Mouse (Mus musculus) gastrocnemius, postnatal 14 days (tissue): ENCODE measurements around the gene Pphln1. TPM values are rescaled to one million over a fixed set of nuclear protein-coding genes. Genes with fewer than 3 reads are reported as not detected.

ENCODE experiments used
- DNase-seq: peaks from one replicate; pipeline ENCODE4 v3.0.0; 2021; ENCODE audit warnings: mixed read lengths
- intact Hi-C: fragments of 180-260 bp; cut with DNase I; formaldehyde crosslinking; loops from one replicate; pipeline ENCODE4 v1.15.1; 2025; ENCODE audit warnings: low total_unique reads
- total RNA-seq, 2 experiments: library from RNA; stranded (reverse); gene quantifications; 2 replicates each; pipeline ENCODE4 v1.2.3; 2021

Gene Pphln1
- total RNA-seq, 2 experiments from 2014 or later = 16.3 to 16.5 TPM

DNA sequence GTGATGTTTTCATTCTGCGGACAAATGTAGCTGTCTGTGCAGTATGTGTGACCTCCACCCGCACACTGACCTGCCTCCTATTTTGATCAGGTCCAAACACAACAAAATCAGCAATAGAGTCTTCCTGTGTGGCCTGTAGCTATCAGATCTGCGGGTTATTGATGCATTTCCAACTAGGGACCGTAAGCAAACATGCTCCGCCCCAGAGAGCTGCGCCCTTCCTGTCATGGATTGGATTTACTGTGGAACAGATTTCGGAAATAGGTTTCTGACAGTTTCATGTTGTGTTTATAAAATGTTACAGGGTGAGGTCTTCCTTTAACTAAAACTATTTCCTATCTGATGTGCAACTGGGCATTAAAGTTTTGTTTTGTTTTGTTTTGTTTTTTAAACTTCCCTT is 87.9 kb downstream of the Pphln1 start:
- intact Hi-C loops = no loop called here

DNA sequence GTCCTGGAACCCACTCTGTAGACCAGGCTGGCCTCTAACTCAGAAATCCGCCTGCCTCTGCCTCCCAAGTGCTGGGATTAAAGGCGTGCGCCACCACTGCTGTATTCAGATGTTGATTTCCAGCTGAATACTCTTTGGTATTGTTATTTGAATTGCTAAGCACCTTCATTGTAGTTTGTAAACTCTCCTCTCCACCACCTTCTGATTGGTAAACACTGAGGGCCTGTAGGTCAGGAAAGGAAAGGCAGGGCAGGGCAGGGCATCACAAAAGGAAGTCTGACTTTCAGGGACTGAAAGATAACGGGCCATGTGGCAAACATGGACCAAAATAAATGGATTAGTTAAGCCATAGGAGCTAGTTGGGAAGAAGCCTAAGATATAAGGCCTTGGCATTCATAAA is 91.4 kb downstream of the Pphln1 start:
- no peak for DNase-seq
- intact Hi-C loops = no loop called here

More for the DNA sequence above, 87.9 kb downstream of the Pphln1 start:
- no peak for DNase-seq

GRCm38 (mm10) chr15:93494700-93495099 is 96.5 kb downstream of the Pphln1 start:
- intact Hi-C loops = no loop called here
- DNase-seq = no peak

- no peak for DNase-seq
- intact Hi-C loops = no loop called here
Observed at GRCm38 (mm10) chr15:93499866-93500265, 101.7 kb downstream of the Pphln1 start.

DNA sequence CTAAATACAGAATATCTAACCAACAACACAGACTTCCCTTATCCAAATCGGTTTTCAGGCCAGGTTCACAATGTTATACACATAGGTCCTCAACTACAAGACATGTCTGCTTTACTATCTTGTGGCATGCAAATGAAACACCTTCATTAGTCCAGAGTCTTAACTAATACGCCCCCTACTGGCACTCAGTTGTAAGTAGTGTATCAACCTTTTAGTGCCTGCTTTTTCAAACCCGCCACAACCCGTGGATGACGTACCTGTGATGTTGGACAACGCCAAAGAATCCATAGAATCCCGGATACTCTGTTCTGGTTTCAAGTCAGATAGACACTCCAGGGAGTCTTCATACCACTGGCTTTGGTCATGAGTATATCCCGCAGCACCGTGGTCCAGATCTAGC is 104.6 kb downstream of the Pphln1 start:
- intact Hi-C loops = no loop called here
- no peak for DNase-seq

- no peak for DNase-seq
- intact Hi-C loops = no loop called here
Observed at GRCm38 (mm10) chr15:93503201-93503745, 105.1 kb downstream of the Pphln1 start.

DNA sequence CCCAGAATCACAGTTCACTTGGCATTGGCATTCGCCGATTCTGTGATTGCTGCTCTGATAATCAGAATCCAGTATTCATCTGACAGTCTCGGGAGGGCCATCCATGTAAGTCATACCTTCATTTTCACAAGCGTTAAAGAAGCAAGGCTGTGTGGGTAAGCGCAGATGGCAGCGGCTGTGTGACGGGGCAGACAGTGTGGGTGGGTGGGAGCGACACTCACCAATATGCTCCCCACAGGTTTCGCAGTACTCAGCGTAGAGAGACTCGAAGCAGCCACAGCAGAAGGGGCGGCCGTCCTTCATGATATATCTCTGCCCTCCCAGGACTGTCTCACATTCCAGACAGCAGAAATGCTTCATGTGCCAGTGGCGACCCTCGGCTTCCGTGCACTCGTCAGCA is 106.7 kb downstream of the Pphln1 start:
- DNase-seq = no peak
- intact Hi-C loops = no loop called here

DNA sequence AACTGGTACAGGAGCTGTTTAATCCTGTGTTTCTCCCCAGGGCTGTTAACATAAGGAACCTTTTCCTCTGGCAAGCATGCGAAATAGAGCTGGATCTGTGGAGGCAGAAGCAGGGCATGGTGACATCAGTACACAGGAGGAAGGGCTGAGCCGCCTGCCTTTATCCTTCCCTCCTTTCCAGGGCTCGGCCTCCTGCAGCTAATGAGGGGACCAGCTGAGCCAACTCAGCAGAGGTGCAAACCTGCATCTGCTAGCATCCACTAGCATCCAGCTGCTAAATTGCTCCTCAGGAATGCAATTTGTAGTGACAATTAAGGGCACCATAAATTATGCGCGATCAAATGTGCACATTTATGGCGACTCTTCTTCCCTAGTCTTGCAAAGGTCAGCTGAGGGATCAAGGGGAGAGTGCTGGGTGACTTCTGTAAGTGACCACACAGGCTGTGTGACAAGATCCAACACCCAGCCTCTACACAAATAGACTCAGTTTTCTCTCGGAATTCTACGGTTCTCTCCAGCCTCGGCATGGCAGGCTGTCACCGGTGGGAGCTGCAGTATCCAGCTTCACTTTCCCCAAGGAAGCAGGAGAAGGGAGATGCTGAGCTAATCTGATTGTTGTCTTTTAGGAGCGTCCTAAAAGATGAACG is 112.7 kb downstream of the Pphln1 start:
- no peak for DNase-seq
- intact Hi-C loops = no loop called here

DNA sequence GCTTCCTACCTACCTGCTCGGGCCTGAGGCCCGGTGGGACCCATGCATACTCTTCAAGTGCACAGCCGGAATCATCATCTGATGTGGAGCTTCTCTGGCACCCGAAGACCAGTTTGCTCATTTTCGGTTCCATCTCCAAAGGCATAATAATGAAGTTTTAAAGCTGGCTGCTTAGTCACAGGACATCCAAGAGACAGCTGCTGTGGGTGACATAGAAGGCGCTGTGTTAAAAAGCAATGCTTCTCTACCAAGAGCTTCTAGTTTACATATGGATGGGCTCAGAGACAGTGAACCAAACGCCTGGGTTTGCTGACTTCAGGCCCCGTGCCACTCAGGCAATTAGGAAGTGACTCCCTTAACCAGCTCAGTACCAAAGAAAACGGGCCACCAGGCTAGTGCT is 114.3 kb downstream of the Pphln1 start:
- intact Hi-C loops = no loop called here

GRCm38 (mm10) chr15:93513939-93514341 is 115.8 kb downstream of the Pphln1 start:
- intact Hi-C loops = no loop called here
- no peak for DNase-seq

More for the DNA sequence above, 114.3 kb downstream of the Pphln1 start:
- DNase-seq = no peak

- DNase-seq = no peak
- intact Hi-C loops = loop anchor here (5.0 kb wide), 1 partner anchor 62 kb away; no protein-coding TSS in a partner anchor
Observed at GRCm38 (mm10) chr15:93515316-93515715, 117.2 kb downstream of the Pphln1 start.

DNA sequence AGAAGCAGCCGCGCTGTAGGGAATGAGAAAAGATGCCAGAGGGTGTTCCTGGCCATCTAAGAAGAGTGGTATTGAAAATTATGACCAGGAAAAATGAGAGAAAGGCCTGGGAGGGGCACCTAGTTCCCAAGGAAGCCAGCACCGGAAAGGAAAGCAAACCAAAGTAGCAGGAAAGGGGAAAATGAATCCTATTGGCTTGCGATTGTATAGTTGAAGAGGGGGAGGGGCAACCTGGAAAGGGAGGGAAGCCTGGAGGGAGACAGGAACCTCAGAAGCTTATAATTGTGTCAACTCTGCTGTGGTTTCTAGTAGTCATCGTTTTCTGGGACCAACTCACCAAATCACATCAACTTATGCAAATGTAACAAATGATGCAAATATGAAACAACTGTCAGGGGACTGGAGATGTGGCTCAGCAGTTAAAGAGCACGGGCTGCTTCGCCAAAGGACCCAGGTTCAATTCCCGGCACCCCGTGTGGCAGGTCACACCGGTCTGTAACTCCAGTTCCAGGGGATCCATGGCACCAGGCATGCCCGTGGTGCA is 118.9 kb downstream of the Pphln1 start:
- intact Hi-C loops = loop anchor here (5.0 kb wide), 1 partner anchor 60 kb away; no protein-coding TSS in a partner anchor
- DNase-seq = no peak

- no peak for DNase-seq
- intact Hi-C loops = loop anchor here (5.0 kb wide), 1 partner anchor 59 kb away; no protein-coding TSS in a partner anchor
Observed at GRCm38 (mm10) chr15:93518143-93518902, 120.2 kb downstream of the Pphln1 start.

DNA sequence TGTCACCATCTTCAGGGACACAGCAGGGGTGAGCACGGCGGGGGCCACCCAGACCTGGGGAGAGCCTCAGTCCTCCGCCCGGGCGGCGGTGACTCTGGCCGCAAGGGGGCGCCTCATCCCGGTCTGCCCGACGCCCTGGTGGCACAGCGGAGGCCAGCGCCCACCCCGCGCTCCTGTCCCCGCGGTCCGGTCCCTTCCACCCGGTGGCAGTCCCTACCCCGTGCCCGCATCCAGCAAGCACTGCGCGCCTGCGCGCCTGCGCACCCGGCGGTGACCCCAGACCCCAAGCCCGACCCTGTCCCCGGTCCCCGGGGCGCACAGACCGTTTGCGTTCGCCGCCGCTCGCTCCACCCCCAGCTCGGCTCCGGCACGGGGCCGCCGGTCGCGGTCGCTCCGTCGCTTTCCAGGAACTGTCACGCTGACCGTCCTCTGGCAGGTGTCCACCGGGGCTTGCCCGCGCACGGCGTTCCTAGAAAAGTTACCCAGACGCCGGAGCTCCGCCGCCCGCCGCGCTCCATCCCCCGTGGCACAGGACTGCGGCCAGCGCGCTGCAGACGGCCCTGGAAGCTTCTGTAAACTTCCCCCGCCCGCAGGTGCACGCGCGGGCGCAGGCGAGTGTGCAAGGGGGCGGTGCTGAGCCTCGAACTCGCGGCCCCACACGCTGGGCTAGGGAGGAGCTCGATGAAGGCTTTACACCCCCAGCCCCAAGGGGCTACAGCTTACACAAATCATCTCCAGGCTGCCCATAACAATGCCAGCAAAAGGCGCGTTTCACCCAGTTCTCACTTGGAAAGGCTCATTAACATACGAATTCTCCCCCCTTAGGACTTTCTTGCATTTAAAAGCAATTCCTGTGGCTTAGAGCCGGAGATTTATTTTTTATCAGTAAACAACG is 121.0 kb downstream of the Pphln1 start:
- DNase-seq = peak; percentile 89
- intact Hi-C loops = loop anchor here (5.0 kb wide), 1 partner anchor 58 kb away; no protein-coding TSS in a partner anchor

GRCm38 (mm10) chr15:93519836-93520826 is 122.0 kb downstream of the Pphln1 start:
- no peak for DNase-seq

DNA sequence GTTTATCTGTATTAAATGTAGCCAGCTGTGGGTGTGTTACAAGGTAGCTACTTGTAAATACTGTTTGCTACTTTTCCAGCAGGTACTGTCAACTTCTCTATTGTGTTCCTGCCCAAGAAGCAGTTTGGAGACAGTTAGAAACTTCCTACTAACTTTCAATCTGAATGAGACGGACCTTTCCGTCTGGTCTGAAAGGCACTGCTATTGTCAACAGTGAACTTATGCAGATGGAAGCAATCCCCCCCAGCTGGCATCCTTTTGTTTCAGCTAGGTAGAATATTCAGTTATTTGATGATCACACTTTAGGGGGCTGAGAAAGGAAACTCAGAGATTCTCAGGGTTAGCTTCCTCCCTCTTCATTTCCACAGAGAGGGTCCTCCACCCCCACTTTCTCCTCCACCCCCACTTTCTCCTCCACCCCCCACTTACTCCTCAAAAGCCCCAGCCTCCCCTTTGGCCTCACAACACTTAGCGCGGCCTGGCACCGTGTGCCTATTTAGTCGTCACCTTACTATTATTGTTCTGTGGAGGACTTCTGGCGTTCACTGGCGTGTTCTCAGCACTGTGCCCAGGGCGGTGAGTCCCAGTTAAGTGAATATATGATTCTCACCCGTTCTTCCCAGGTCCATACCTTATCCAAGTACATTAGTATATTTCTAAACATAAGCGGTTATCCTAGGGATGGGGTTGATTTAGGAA is 123.1 kb downstream of the Pphln1 start:
- no peak for DNase-seq
- intact Hi-C loops = no loop called here

More at GRCm38 (mm10) chr15:93519836-93520826, 122.0 kb downstream of the Pphln1 start:
- intact Hi-C loops = loop anchor here (5.0 kb wide), 1 partner anchor 57 kb away; no protein-coding TSS in a partner anchor

GRCm38 (mm10) chr15:93521787-93522180 is 123.6 kb downstream of the Pphln1 start:
- no peak for DNase-seq
- intact Hi-C loops = no loop called here
